Mouse (Mus musculus) forelimb bud, embryonic 11.5 days (tissue): ENCODE results near the gene Tsc22d2.
A peak's percentile ranks its signal among the peaks of the same experiment; 100 is the strongest.
"Not testable (repeated sequence)": the region's sequence is repeated elsewhere in the genome, so short reads cannot be mapped to it uniquely, and the experiment has no call there.

Source experiments
- DNase-seq: peaks from one replicate; pipeline ENCODE4 v3.0.0-alpha.2; 2012; ENCODE audit warnings: low read depth, low spot score

Gene Tsc22d2

GRCm38 (mm10) chr3:58428861-58429260, 14.3 kb downstream of the Tsc22d2 start:
- DNase-seq, result no peak

DNA sequence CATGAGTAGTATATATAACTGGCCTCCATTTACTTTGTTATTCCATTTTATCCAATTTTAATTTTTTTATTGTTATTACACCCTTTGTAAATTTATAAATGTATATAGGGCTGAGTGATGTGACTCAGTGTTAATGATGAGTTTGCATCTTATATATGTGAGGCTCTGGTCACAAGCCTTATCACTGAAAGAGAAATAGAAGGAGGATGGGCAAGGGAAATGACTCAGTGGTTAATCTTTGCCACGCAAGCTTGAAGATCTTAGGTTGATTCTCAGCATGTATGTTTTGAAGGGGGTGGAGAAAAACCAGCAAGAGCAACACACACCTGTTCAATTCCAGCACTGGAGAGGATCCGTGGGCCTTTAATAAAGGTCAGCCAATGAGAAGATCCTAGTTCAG, 19.9 kb downstream of the Tsc22d2 start:
- DNase-seq, result no peak

DNA sequence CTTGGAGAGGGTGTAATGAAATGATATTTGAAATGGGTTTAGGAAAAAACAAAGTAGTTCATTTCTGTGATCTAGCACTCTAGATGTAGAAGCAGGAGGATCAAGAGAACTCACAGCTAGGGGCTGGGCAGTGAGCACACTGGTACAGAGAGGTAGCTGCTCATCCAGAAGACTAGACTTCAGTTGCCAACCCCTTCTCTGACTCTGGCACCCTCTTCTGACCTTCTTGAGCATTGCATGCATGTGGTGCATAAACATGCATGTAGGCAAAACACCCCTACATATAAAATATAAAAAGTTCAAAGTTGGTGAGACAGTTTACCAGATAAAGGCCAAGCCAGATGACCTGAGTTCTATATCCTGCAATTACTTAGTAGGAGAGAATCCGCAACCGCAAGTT, 33.7 kb downstream of the Tsc22d2 start:
- DNase-seq, result peak; percentile 4

- no peak for DNase-seq
These were observed 35.0 kb downstream of the Tsc22d2 start for GRCm38 (mm10) chr3:58449487-58449886.

GRCm38 (mm10) chr3:58454414-58455205, 40.1 kb downstream of the Tsc22d2 start:
- DNase-seq, result no peak

DNA sequence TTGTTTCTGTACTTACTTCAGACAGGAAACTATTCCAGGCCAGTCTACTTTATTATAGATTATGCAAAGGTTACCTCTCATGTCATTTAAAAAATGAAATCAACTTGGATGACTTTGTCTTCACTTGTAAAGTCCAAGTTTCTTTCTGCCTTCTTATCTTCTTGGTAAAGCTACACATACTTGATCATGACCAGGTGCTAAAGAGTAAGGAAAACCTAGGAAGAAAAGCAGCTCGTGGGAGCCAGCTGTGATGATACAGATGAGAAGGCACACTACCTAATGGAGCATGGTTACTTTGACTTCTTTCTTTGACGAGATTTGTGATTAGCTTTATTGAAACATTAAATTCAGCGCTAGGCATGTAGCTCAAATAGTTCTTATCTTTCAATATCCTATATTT, 40.7 kb downstream of the Tsc22d2 start:
- no peak for DNase-seq

DNA sequence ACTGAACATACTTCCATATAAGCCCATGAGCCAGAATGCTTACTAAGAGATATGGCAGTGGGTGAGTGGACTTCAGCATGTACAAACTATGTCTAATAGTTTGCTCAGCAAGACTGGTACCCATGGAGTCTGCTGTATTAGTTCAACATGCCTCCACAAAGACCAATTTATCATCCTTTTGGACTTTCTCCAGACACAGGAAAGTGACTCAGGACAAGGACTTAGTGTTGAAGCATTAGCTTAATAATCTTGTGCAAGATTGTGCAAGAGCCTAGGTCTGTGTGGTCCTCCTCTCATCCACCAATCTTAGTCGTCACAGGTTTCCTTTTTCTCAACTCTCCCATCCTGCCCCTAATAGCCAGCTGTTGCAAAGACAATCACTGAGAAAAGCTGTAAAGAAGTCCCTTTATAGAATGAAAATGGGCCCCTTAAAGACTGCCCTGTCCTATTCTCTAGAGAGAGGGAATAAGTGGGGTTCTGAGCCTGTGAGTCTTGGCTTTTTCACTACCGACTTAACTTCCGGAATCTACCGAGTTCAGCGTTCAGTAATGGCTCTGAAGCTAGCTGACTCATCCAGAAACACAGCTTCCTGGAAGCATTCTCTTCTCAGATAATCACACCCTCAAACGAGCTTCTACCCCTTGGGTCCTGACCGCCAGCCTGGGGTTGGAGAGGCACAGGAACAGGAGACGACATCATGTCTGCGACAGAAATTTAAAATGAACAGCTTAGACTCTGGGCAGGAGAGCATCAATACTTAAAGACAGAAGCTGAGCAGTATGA, 55.3 kb downstream of the Tsc22d2 start:
- DNase-seq, result no peak

GRCm38 (mm10) chr3:58475298-58475697, 60.8 kb downstream of the Tsc22d2 start:
- not testable (repeated sequence) for DNase-seq

DNA sequence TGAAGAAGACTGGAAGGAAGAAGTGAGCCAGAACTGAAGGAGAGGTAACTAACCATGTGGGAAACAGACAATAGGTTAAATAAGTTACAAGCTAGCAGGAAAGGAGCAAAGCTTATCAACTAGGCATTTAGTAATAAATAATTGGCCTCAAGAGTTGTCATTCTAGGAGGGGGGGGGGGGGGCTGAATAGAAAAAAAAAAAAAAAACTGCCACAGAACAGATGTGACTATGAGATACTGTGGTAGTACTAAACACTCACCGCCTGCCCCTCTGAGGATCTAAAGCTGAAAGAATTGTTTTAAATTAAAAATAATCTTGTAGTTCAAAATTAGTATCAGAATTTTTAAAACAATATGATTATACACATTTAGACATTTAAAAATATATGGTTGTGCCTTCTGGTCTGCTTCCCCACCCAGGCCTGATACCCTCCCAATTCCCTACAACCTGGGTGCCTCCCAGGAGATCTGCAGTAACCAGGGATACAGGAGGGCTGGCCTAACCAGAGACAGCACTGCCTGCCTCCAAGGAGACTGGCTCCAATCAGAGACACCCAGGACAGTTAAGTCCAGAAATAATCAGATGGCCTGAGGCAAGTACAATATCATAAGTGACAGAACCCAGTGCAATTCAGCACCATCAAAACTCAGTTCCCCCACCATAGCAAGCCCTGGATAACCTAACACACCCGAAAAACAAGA, 64.4 kb downstream of the Tsc22d2 start:
- no peak for DNase-seq

DNA sequence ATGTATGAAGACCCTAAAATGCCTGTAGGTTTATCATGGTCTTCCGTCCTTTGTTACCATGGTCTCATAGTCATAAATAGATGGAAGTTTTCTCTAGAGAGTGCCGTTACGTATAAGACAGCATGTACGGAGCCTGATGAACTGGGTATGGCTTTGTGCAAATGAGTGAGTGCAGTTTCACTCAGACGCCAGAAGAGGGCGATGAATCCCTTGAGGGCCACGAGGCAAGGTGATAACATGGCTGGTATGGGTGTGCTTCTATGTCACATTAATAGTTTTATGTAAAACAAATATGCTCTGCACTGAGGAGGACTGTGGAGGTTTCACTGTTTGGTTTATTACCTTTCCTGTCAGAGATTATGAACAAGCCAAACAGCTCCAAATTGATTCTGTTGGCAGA, 71.4 kb downstream of the Tsc22d2 start:
- no peak for DNase-seq

GRCm38 (mm10) chr3:58487121-58487520, 72.6 kb downstream of the Tsc22d2 start:
- no peak for DNase-seq

- DNase-seq, result no peak
These were observed 73.7 kb downstream of the Tsc22d2 start for GRCm38 (mm10) chr3:58487999-58488775.

GRCm38 (mm10) chr3:58490787-58491186, 76.3 kb downstream of the Tsc22d2 start:
- DNase-seq, result peak; percentile 35

GRCm38 (mm10) chr3:58493621-58494020, 79.1 kb downstream of the Tsc22d2 start:
- DNase-seq, result no peak

- no peak for DNase-seq
These were observed 87.4 kb downstream of the Tsc22d2 start for GRCm38 (mm10) chr3:58501961-58502360.

GRCm38 (mm10) chr3:58503720-58504333, 89.3 kb downstream of the Tsc22d2 start:
- no peak for DNase-seq

GRCm38 (mm10) chr3:58504676-58505075, 90.2 kb downstream of the Tsc22d2 start:
- no peak for DNase-seq

DNA sequence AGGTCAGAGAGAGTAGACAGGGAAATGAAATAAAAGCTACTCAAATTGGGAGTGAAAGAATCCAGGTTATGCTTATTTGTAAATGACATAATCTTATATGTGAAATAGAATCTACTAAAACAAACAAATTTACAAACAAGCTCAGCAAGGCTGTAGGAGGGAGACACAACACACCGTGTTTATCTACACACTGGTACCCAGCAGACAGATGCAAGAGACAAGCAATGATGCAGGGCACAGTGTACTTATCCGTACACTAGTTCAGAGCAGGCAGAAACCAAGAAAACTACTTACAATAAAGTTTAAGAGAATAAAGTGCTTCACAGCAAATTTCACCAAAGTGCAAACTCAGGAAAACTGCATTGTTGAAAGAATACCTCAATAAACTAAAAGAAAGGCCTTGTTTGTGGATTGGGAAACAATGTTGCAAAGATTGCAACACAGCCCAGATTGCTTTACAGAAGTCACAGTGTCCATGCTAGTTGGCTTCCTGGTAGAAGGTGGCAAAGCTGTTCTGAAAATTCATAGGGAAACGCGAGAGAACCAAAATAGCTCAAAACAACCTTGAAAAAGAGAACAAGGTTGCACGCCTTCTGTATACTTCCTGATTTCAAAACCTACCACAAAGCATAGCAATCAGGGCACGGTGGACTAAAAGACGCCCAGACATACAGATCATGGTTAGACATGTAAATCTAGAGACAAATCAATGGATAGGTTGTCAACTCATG, 93.7 kb downstream of the Tsc22d2 start:
- DNase-seq, result no peak

GRCm38 (mm10) chr3:58511581-58511980, 97.1 kb downstream of the Tsc22d2 start:
- DNase-seq, result no peak

GRCm38 (mm10) chr3:58512740-58513139, 98.2 kb downstream of the Tsc22d2 start:
- no peak for DNase-seq
